Mouse (Mus musculus): ENCODE measurements around the gene Rpl23.

DNA sequence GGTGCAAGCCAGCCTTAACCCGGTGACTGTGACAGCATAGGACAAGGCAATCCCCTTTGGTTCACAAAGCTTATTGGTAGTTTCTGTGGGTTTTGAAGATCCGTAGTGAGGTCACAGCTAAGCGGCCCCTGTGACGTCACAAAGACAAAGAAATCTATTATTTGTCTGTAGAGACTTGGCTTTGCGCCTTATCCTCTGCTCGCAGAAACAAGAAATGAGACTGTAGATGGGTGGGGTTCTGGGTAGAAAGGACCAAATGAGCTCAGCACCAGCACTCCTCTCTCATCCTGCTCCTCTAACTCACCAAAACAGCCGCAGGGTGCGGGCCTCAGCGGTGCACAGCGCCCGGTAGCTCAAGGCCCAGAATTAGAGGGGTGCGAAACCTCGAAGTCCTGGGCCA, 7.1 kb downstream of the Rpl23 start:
- TF ChIP-seq CTCF (IDR thresholded peaks at IDR 0.05; ENCODE audit: control insufficient read depth, insufficient read depth, insufficient read length) (no peak), MYOD1 (IDR thresholded peaks at IDR 0.05; ENCODE audit: control insufficient read depth, insufficient read length, low read depth) (no peak)

Measured in C2C12 (cell line).